Mouse (Mus musculus): ENCODE results near the gene Ten1. TPM values are rescaled to one million over a fixed set of nuclear protein-coding genes. Genes with fewer than 3 reads are reported as not detected.

The Ten1 gene
- polyA plus RNA-seq, 1 experiment, result 30.0 TPM

DNA sequence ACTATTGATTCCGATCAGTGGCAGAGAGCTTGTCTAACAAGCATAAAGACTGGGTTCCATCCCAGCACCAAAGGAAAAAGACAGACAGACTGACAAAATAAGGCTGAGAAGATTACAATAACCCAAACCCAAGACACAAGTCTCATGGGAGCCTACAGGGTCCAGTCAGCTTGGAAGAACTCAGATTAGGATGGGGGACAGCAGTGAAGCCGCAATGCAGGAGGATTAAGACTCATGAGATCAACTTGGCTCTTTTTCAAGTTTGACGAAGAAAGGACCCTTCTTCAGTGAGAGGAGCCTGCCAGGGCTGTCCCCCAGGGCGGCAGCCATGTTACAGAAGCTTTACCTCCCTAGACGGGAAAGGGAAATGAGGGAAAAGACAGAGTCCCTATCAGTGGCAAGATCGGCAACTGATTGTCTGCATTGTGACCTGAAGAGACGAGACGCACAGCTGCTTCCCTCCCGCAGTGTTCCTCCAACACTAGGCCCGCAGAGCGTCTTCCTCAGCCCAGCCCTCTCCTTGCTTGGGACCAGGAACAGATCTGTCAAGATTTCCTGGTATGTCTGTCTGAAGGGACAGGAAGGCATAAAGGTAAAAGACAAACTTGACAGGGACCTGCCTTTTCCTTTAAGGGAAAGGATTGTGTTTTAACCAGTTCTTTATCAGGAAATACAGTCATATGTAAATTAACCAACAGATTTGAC lies 11.3 kb upstream of the Ten1 start:
- H3K4me3 ChIP-seq (replicated peaks; ENCODE audit: control insufficient read depth, low read depth, low read length), result no peak overlapping the region
- TF ChIP-seq CTCF (IDR thresholded peaks at IDR 0.05; ENCODE audit: control insufficient read depth, insufficient read depth, low read length), result no peak
- TF ChIP-seq POLR2A (IDR thresholded peaks at IDR 0.05; ENCODE audit: borderline replicate concordance, control insufficient read depth, low read depth, low read length), result no peak
- H3K27ac ChIP-seq (ENCODE audit: control insufficient read depth, insufficient read depth, low read depth, low read length, poor library complexity), result no peak overlapping the region
- H3K4me1 ChIP-seq (ENCODE audit: control insufficient read depth, insufficient read depth, low read length), result no peaks in the 10 kb centered on the region
- WGBS, result 85% methylated on average over 11 of the region's 11 CpGs

DNA sequence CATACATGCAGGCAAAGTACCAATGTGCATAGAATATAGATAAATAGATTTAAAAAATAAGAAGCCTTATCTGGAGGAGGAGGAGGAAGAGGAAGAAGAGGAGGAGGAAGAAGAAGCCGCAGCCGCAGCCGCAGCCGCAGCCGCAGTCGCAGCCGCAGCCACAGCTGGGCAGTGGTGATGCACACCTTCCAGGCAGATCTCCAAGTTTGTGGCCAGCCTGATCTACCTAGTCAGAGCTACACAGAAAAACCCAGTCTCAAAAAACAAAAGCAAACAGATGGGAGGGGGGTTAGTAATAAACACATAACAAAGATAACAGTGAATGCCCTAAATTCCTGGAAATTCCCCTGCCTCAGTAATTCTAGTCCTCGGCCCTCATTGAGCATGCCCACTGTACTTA lies 4.0 kb upstream of the Ten1 start:
- peaks cover 1% of the 10 kb centered on the region for H3K4me1 ChIP-seq (ENCODE audit: control insufficient read depth, insufficient read depth, low read length)
- no peak overlapping the region for H3K27ac ChIP-seq (ENCODE audit: control insufficient read depth, insufficient read depth, low read depth, low read length, poor library complexity)
- H3K4me3 ChIP-seq (replicated peaks; ENCODE audit: control insufficient read depth, low read depth, low read length), result no peak overlapping the region
- TF ChIP-seq CTCF (IDR thresholded peaks at IDR 0.05; ENCODE audit: control insufficient read depth, insufficient read depth, low read length), result no peak
- no peak for TF ChIP-seq POLR2A (IDR thresholded peaks at IDR 0.05; ENCODE audit: borderline replicate concordance, control insufficient read depth, low read depth, low read length)
- WGBS, result 14% methylated on average over 8 of the region's 8 CpGs

DNA sequence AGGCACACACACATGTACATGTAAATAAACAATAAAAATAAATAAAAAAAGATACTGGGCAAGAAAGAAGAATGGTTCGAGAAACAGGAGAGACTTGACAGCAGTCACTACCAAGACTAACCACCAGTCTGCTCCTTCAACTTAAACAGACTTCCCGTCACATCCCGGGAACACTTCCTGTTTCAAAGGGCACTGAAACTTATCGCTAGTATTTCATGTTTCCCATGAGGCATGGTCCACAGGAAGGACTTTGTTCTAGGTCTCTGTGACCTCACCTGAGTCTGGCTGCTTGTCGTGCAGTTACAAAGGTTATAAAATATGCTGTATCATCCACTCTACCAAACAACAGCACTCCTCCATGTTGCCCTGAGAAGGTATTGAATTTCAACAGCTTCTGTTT lies 3.4 kb upstream of the Ten1 start:
- WGBS, result 2% methylated on average over 5 of the region's 5 CpGs
- Histone ChIP-seq H3K4me1 (ENCODE audit: control insufficient read depth, insufficient read depth, low read length) (peaks cover 1% of the 10 kb centered on the region), H3K27ac (ENCODE audit: control insufficient read depth, insufficient read depth, low read depth, low read length, poor library complexity) (no peak overlapping the region), H3K4me3 (replicated peaks; ENCODE audit: control insufficient read depth, low read depth, low read length) (no peak overlapping the region)
- TF ChIP-seq POLR2A (IDR thresholded peaks at IDR 0.05; ENCODE audit: borderline replicate concordance, control insufficient read depth, low read depth, low read length) (no peak), CTCF (IDR thresholded peaks at IDR 0.05; ENCODE audit: control insufficient read depth, insufficient read depth, low read length) (no peak)

DNA sequence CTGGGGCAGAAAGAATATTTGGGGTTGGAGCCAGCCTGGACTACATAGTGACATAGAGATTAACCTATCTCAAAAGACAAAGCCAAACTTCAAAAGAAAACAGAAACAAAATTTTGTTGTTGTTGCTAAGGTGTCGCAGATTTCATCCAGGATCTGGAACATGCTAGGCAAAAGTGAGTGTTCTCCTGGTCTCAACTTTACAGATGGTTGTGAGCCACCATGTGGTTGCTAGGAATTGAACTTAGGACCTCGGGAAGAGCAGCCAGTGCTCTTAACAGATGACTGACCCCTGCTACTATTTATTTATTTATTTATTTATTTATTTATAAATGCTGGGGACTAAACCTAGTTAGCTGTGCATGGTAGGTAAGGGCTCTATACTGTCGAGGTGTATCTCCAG lies 2.3 kb upstream of the Ten1 start:
- 56% methylated on average over 3 of the region's 3 CpGs for WGBS
- no peak overlapping the region for H3K4me3 ChIP-seq (replicated peaks; ENCODE audit: control insufficient read depth, low read depth, low read length)
- TF ChIP-seq CTCF (IDR thresholded peaks at IDR 0.05; ENCODE audit: control insufficient read depth, insufficient read depth, low read length), result no peak
- TF ChIP-seq POLR2A (IDR thresholded peaks at IDR 0.05; ENCODE audit: borderline replicate concordance, control insufficient read depth, low read depth, low read length), result no peak
- H3K4me1 ChIP-seq (ENCODE audit: control insufficient read depth, insufficient read depth, low read length), result peaks cover 1% of the 10 kb centered on the region
- H3K27ac ChIP-seq (ENCODE audit: control insufficient read depth, insufficient read depth, low read depth, low read length, poor library complexity), result no peak overlapping the region

DNA sequence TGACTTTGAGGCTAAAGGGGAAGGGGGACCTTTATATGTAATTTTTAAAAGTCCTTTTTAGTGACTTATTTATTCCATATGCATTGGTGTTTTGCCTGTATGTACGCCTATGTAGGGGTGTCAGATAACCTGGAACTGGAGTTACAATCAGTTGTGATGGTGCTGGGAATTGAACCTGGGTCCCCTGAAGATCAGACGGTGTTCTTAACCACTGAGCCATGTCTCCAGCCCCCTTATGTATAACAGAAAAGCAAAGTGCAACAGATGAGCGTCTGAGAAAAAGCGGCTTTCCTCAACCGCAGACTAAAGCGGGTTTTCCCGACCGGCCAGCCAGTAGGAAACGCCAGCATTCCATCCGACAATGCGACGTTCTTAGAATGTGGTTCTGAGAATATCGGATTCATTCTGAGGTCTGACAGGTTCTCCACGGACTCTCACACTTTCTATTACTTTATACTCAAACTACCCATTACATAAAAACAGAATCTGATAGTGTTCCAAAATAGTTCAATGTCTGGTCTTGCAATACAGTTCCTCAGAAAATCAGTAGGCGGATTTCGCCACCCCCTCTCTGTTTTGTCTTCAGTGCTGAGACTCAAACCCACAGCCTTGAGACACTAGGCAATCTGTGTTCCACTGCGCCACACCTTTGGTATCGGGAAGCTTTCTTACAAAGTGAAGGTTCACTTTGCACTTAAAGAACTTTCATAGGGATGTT lies 1.6 kb upstream of the Ten1 start:
- TF ChIP-seq POLR2A (IDR thresholded peaks at IDR 0.05; ENCODE audit: borderline replicate concordance, control insufficient read depth, low read depth, low read length), result no peak
- no peak for TF ChIP-seq CTCF (IDR thresholded peaks at IDR 0.05; ENCODE audit: control insufficient read depth, insufficient read depth, low read length)
- Histone ChIP-seq H3K4me3 (replicated peaks; ENCODE audit: control insufficient read depth, low read depth, low read length) (no peak overlapping the region), H3K27ac (ENCODE audit: control insufficient read depth, insufficient read depth, low read depth, low read length, poor library complexity) (no peak overlapping the region), H3K4me1 (ENCODE audit: control insufficient read depth, insufficient read depth, low read length) (peaks cover 1% of the 10 kb centered on the region)
- WGBS, result 87% methylated on average over 18 of the region's 18 CpGs

DNA sequence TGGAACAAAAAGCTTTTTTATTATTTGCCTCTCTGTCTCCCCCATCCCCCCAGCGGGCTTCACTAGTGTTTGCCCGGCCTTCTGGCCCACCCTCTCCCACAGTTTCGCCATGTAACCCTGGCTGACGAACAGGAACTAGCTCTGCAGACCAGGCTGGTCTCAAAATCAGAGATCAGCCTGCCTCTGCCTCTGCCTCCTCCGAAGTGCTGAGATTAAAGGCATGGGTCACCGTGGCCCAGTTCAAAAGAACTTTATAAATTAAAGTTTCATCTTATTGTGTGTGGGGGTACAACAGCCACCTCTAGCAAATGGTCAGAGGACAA lies 1.1 kb upstream of the Ten1 start:
- H3K27ac ChIP-seq (ENCODE audit: control insufficient read depth, insufficient read depth, low read depth, low read length, poor library complexity), result no peak overlapping the region
- H3K4me1 ChIP-seq (ENCODE audit: control insufficient read depth, insufficient read depth, low read length), result peaks cover 1% of the 10 kb centered on the region
- WGBS, result 66% methylated on average over 6 of the region's 6 CpGs
- H3K4me3 ChIP-seq (replicated peaks; ENCODE audit: control insufficient read depth, low read depth, low read length), result no peak overlapping the region
- no peak for TF ChIP-seq CTCF (IDR thresholded peaks at IDR 0.05; ENCODE audit: control insufficient read depth, insufficient read depth, low read length)
- TF ChIP-seq POLR2A (IDR thresholded peaks at IDR 0.05; ENCODE audit: borderline replicate concordance, control insufficient read depth, low read depth, low read length), result no peak

DNA sequence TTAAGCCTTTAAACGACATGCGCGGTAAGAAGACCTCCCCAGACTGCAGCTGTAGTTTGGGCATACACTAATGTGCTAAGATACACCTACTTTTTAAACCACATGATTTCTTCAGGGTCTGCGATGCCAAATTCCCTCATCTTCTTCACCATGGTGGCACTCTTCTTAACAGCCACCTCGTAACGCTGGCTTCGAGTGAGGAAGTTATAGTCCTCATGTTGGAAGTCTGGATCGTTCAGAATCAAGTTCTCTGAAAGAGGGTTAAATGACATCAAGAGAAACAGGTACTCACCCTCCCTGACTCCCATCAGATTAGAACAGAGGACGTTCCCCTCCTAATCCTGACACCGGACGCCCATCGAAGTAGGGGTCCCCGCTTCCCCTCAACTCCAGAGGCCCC lies 523 bp upstream of the Ten1 start:
- 7% methylated on average over 13 of the region's 13 CpGs for WGBS
- peak overlapping the region; percentile 83 for H3K27ac ChIP-seq (ENCODE audit: control insufficient read depth, insufficient read depth, low read depth, low read length, poor library complexity)
- peak overlapping the region; percentile 100 for H3K4me3 ChIP-seq (replicated peaks; ENCODE audit: control insufficient read depth, low read depth, low read length)
- TF ChIP-seq POLR2A (IDR thresholded peaks at IDR 0.05; ENCODE audit: borderline replicate concordance, control insufficient read depth, low read depth, low read length) (no peak), CTCF (IDR thresholded peaks at IDR 0.05; ENCODE audit: control insufficient read depth, insufficient read depth, low read length) (no peak)
- H3K4me1 ChIP-seq (ENCODE audit: control insufficient read depth, insufficient read depth, low read length), result peaks cover 1% of the 10 kb centered on the region

DNA sequence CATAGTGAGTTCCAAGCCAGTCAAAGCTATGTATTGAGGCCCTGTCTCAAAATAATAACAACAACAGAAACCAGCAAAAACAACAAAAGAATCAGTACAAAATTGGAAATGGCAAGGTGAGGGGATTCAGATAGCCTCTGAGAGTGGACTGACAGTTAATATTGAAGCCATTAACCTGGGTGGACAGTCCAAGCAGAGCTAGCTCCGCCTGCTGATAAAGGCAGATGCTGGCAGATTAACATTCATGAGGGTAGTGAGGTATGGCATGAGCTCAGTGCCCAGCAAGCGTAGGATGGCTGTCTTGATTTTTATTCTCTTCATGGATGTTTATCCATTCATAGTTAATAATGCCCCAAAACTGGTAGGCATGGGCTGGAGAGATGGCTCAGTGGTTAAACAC lies 2.5 kb downstream of the Ten1 start:
- WGBS, result 86% methylated on average over 2 of the region's 2 CpGs
- H3K27ac ChIP-seq (ENCODE audit: control insufficient read depth, insufficient read depth, low read depth, low read length, poor library complexity), result no peak overlapping the region

More for the DNA sequence above, 2.5 kb downstream of the Ten1 start:
- Histone ChIP-seq H3K4me3 (replicated peaks; ENCODE audit: control insufficient read depth, low read depth, low read length) (no peak overlapping the region), H3K4me1 (ENCODE audit: control insufficient read depth, insufficient read depth, low read length) (peaks cover 1% of the 10 kb centered on the region)
- TF ChIP-seq POLR2A (IDR thresholded peaks at IDR 0.05; ENCODE audit: borderline replicate concordance, control insufficient read depth, low read depth, low read length) (no peak), CTCF (IDR thresholded peaks at IDR 0.05; ENCODE audit: control insufficient read depth, insufficient read depth, low read length) (no peak)

Data from bone marrow, adult 2 months (tissue).